Mouse (Mus musculus) MEL (cell line): ENCODE measurements around the gene Tmem11. TPM values are rescaled to one million over a fixed set of nuclear protein-coding genes. Genes with fewer than 3 reads are reported as not detected.

Experiments used
- DNase-seq: peaks from one replicate; pipeline ENCODE4 v3.0.0; 2011; ENCODE audit warnings: low read depth, low spot score
- H3K27ac ChIP-seq: 2 replicates; pipeline ENCODE4 v1.5.1; 2012; ENCODE audit warnings: low read depth, mild to moderate bottlenecking, control low read depth, low read length, moderate library complexity; ENCODE audit not compliant: control insufficient read depth
- H3K27me3 ChIP-seq, 2 experiments: fragments of 150-350 bp in 1 of 2; sonication (generic) in 1 of 2; 2 replicates each; pipeline ENCODE4 v1.6.1; 2012; ENCODE audit warnings: low read length in 2 of 2, mild to moderate bottlenecking in 2 of 2, improper control_type of control experiment in 1 of 2, moderate library complexity in 1 of 2; ENCODE audit not compliant: insufficient read depth in 2 of 2, control insufficient read depth in 1 of 2
- H3K36me3 ChIP-seq, 2 experiments: 2 replicates each; pipeline ENCODE4 v1.6.1; 2012 to 2014; ENCODE audit warnings: low read length in 2 of 2, improper control_type of control experiment in 1 of 2, inconsistent platforms in 1 of 2, mild to moderate bottlenecking in 1 of 2; ENCODE audit not compliant: insufficient read depth in 2 of 2, control insufficient read depth in 1 of 2
- H3K4me1 ChIP-seq, 2 experiments: fragments of 150-350 bp in 1 of 2; sonication (generic) in 1 of 2; 2 replicates each; pipeline ENCODE4 v1.6.1; 2012; ENCODE audit warnings: low read length in 2 of 2, improper control_type of control experiment in 1 of 2, mild to moderate bottlenecking in 1 of 2; ENCODE audit not compliant: insufficient read depth in 2 of 2, control insufficient read depth in 1 of 2
- H3K4me3 ChIP-seq, 2 experiments: fragments of 150-350 bp in 1 of 2; sonication (generic) in 1 of 2; 2 replicates each; pipeline ENCODE4 v1.5.1; 2012; ENCODE audit warnings: low read depth in 2 of 2, low read length in 2 of 2, mild to moderate bottlenecking in 2 of 2, moderate library complexity in 2 of 2, control low read depth in 1 of 2, improper control_type of control experiment in 1 of 2; ENCODE audit not compliant: control insufficient read depth in 1 of 2, insufficient read depth in 1 of 2
- H3K79me2 ChIP-seq: 2 replicates; pipeline ENCODE4 v1.6.1; 2012; ENCODE audit warnings: mild to moderate bottlenecking, low read length, moderate library complexity; ENCODE audit not compliant: control insufficient read depth, poor library complexity, insufficient read depth
- H3K9ac ChIP-seq: 2 replicates; pipeline ENCODE4 v1.6.1; 2012; ENCODE audit warnings: low read depth, mild to moderate bottlenecking, control low read depth, low read length, moderate library complexity; ENCODE audit not compliant: control insufficient read depth, poor library complexity, severe bottlenecking
- H3K9me3 ChIP-seq: fragments of 150-350 bp; sonication (generic); replicated peaks from 2 replicates; pipeline ENCODE4 v1.6.1; 2012; ENCODE audit warnings: mild to moderate bottlenecking, low read length, improper control_type of control experiment, moderate library complexity; ENCODE audit not compliant: insufficient read depth
- CHD2 ChIP-seq: IDR thresholded peaks from 2 replicates; pipeline ENCODE4 v1.6.1; 2011; ENCODE audit warnings: low read length, improper control_type of control experiment
- CTCF ChIP-seq, 3 experiments: IDR thresholded peaks in 2 of 3; conservative IDR thresholded peaks in 1 of 3; 2 replicates each; pipeline ENCODE4 v1.5.1; 2011 to 2012; ENCODE audit warnings: low read length in 3 of 3, low read depth in 2 of 3, mild to moderate bottlenecking in 2 of 3, improper control_type of control experiment in 1 of 3, inconsistent platforms in 1 of 3, mixed read lengths in 1 of 3, moderate library complexity in 1 of 3; ENCODE audit not compliant: control insufficient read depth in 1 of 3, insufficient read depth in 1 of 3, poor library complexity in 1 of 3, severe bottlenecking in 1 of 3
- EP300 ChIP-seq, 2 experiments: IDR thresholded peaks; 2 replicates each; pipeline ENCODE4 v1.6.1; 2011; ENCODE audit warnings: improper control_type of control experiment in 2 of 2, low read length in 2 of 2, low read depth in 1 of 2, mild to moderate bottlenecking in 1 of 2
- ETS1 ChIP-seq: IDR thresholded peaks from 2 replicates; pipeline ENCODE4 v1.6.1; 2012; ENCODE audit warnings: low read depth, mild to moderate bottlenecking, inconsistent platforms, low read length, improper control_type of control experiment, moderate library complexity
- KAT2A ChIP-seq: conservative IDR thresholded peaks from 2 replicates; pipeline ENCODE4 v1.6.1; 2012; ENCODE audit warnings: low read depth, low read length, improper control_type of control experiment, inconsistent platforms
- MAX ChIP-seq: IDR thresholded peaks from 2 replicates; pipeline ENCODE4 v1.6.1; 2011; ENCODE audit warnings: low read length, improper control_type of control experiment
- MEF2A ChIP-seq: IDR thresholded peaks from 2 replicates; pipeline ENCODE4 v1.6.1; 2014; ENCODE audit warnings: low read depth, mild to moderate bottlenecking, inconsistent platforms, low read length, improper control_type of control experiment; ENCODE audit not compliant: poor library complexity, insufficient replicate concordance, severe bottlenecking; ENCODE audit errors: extremely low read depth
- MXI1 ChIP-seq: IDR thresholded peaks from 2 replicates; pipeline ENCODE4 v1.6.1; 2011; ENCODE audit warnings: mild to moderate bottlenecking, low read depth, low read length, improper control_type of control experiment
- MYB ChIP-seq: IDR thresholded peaks from 2 replicates; pipeline ENCODE4 v1.6.1; 2011; ENCODE audit warnings: mild to moderate bottlenecking, low read depth, low read length, improper control_type of control experiment
- NRF1 ChIP-seq: IDR thresholded peaks from 2 replicates; pipeline ENCODE4 v1.6.1; 2014; ENCODE audit warnings: low read depth, mild to moderate bottlenecking, inconsistent platforms, low read length, improper control_type of control experiment, moderate library complexity; ENCODE audit not compliant: poor library complexity, insufficient read depth, severe bottlenecking
- POLR2A ChIP-seq, 2 experiments: IDR thresholded peaks; 2 replicates each; pipeline ENCODE4 v1.6.1; 2011 to 2012; ENCODE audit warnings: low read length in 2 of 2, mild to moderate bottlenecking in 2 of 2, control low read depth in 1 of 2, improper control_type of control experiment in 1 of 2, low read depth in 1 of 2, moderate library complexity in 1 of 2; ENCODE audit not compliant: control insufficient read depth in 1 of 2, insufficient read depth in 1 of 2, poor library complexity in 1 of 2
- POLR2AphosphoS5 ChIP-seq: IDR thresholded peaks from 2 replicates; pipeline ENCODE4 v1.6.1; 2012; ENCODE audit warnings: low read depth, borderline replicate concordance, mild to moderate bottlenecking, inconsistent platforms, low read length, moderate library complexity, mixed read lengths
- SIN3A ChIP-seq: IDR thresholded peaks from 2 replicates; pipeline ENCODE4 v1.6.1; 2012; ENCODE audit warnings: low read length, improper control_type of control experiment, inconsistent platforms
- SMC3 ChIP-seq: IDR thresholded peaks from 2 replicates; pipeline ENCODE4 v1.6.1; 2011; ENCODE audit warnings: low read depth, low read length, improper control_type of control experiment
- TBP ChIP-seq: IDR thresholded peaks from 2 replicates; pipeline ENCODE4 v1.8.0; 2011; ENCODE audit warnings: low read depth, low read length, improper control_type of control experiment
- UBTF ChIP-seq: IDR thresholded peaks from 2 replicates; pipeline ENCODE4 v1.6.1; 2012; ENCODE audit warnings: low read depth, mild to moderate bottlenecking, inconsistent platforms, low read length, improper control_type of control experiment, moderate library complexity, borderline replicate concordance; ENCODE audit not compliant: insufficient read depth
- USF2 ChIP-seq, 2 experiments: IDR thresholded peaks; 2 replicates each; pipeline ENCODE4 v1.6.1; 2011 to 2012; ENCODE audit warnings: improper control_type of control experiment in 2 of 2, low read length in 2 of 2, borderline replicate concordance in 1 of 2, inconsistent platforms in 1 of 2, low read depth in 1 of 2, mild to moderate bottlenecking in 1 of 2; ENCODE audit not compliant: insufficient read depth in 1 of 2
- ZC3H11A ChIP-seq: IDR thresholded peaks from 2 replicates; pipeline ENCODE4 v1.6.1; 2012; ENCODE audit warnings: low read depth, mild to moderate bottlenecking, inconsistent platforms, low read length, improper control_type of control experiment
- ZMIZ1 ChIP-seq: IDR thresholded peaks from 2 replicates; pipeline ENCODE4 v1.6.1; 2012; ENCODE audit warnings: low read depth, mild to moderate bottlenecking, inconsistent platforms, low read length, improper control_type of control experiment, moderate library complexity
- polyA plus RNA-seq, 2 experiments: library from polyadenylated mRNA; stranded (reverse) in 1 of 2; unstranded in 1 of 2; fragments of >175 nt in 1 of 2; fragments of >200 nt in 1 of 2; gene quantifications; 2 replicates each; pipeline versions ENCODE4 v1.2.1 to v1.2.4; 2012; ENCODE audit warnings: low replicate concordance in 2 of 2, low read depth in 1 of 2; ENCODE audit not compliant: insufficient read length in 2 of 2, insufficient read depth in 1 of 2, missing spikeins in 1 of 2
- total RNA-seq: library from RNA; depleted of rRNA; stranded (reverse); fragments of 300-350 nt; gene quantifications from 2 replicates; pipeline ENCODE4 v1.2.3, GENCODE M21; 2012

The Tmem11 gene
- total and polyA plus RNA-seq, 3 experiments: 117 to 125 TPM; not detected in 1

DNA sequence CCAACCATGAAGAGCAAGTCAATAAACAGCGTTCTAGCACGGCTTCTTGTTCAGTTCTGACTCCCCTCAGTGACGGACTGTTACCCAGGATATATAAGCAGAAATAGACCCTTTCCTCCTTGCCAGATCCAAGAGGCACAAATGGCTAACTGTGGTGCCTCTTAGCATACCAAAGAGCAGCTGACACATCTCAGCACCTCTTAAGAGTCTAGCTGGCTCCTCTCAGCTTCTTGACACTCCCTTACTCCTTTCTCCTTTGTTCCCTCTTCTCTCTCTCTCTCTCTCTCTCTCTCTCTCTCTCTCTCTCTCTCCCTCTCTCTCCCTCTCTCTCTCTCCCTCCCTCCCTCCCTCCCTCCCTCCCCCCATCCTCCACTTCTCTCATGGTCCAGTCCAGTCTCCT lies 11.7 kb upstream of the Tmem11 start:
- H3K9ac ChIP-seq: no peak overlapping the region
- no peak overlapping the region for H3K4me3 ChIP-seq
- H3K9me3 ChIP-seq: no peaks in the 10 kb centered on the region
- TF ChIP-seq MAX (no peak), CHD2 (no peak), EP300 (IDR thresholded peaks at IDR 0.05; ENCODE audit: low read depth in 1 of 2, low read length in 2 of 2) (no peak), MEF2A (no peak), SIN3A (no peak), SMC3 (no peak), ZC3H11A (no peak)
- no peaks in the 10 kb centered on the region; a peak in 2 of 4 replicates for H3K27me3 ChIP-seq
- H3K27ac ChIP-seq: no peak overlapping the region
- H3K79me2 ChIP-seq: no peaks in the 10 kb centered on the region
- DNase-seq: no peak
- H3K4me1 ChIP-seq: no peaks in the 10 kb centered on the region
- H3K36me3 ChIP-seq: no peaks in the 10 kb centered on the region

DNA sequence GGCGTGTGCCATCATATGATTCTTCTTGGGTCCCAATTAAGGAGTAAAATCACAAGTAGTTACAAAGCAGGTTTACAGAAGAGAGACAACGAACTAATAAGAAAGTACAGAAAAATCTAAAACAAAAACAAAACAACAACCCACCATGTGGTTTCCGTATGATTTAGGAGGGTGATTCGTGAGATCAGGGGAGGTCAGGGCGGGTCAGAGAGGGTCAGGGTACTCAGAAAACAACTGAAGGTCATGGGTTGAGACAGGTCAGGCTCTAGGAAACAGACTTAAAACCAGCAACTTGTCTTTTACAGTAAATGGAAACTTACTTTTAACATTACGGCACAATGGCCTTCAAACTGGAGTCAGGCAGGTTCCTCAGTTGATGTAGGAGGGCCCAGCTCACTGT lies 11.2 kb upstream of the Tmem11 start:
- no peaks in the 10 kb centered on the region for H3K9me3 ChIP-seq
- H3K9ac ChIP-seq: no peak overlapping the region
- DNase-seq: no peak
- H3K79me2 ChIP-seq: no peaks in the 10 kb centered on the region
- H3K4me3 ChIP-seq: no peak overlapping the region
- no peaks in the 10 kb centered on the region for H3K4me1 ChIP-seq
- no peak overlapping the region for H3K27ac ChIP-seq
- TF ChIP-seq UBTF (no peak), MYB (no peak), EP300 (IDR thresholded peaks at IDR 0.05; ENCODE audit: low read depth in 1 of 2, low read length in 2 of 2) (no peak), USF2 (IDR thresholded peaks at IDR 0.05; ENCODE audit: borderline replicate concordance in 1 of 2, insufficient read depth in 1 of 2, low read depth in 1 of 2, low read length in 2 of 2) (no peak), POLR2AphosphoS5 (no peak), ETS1 (no peak), CTCF (IDR thresholded peaks at IDR 0.05 in 2 of 3, conservative IDR thresholded peaks at IDR 0.05 in 1 of 3; ENCODE audit: control insufficient read depth in 1 of 3, insufficient read depth in 1 of 3, low read depth in 2 of 3, low read length in 3 of 3, poor library complexity in 1 of 3, severe bottlenecking in 1 of 3) (no peak), ZMIZ1 (no peak), POLR2A (IDR thresholded peaks at IDR 0.05; ENCODE audit: control insufficient read depth in 1 of 2, insufficient read depth in 1 of 2, low read depth in 1 of 2, low read length in 2 of 2, poor library complexity in 1 of 2) (no peak), TBP (no peak), SMC3 (no peak), MXI1 (no peak), NRF1 (no peak), KAT2A (no peak), CHD2 (no peak), MAX (no peak)
- no peaks in the 10 kb centered on the region for H3K36me3 ChIP-seq
- no peaks in the 10 kb centered on the region; a peak in 1 of 4 replicates for H3K27me3 ChIP-seq
